Mouse (Mus musculus) spleen, adult 18-20 months (tissue): ENCODE data around the gene Scand1.

Experiments
- DNase-seq, 2 experiments: peaks; one replicate each; pipeline ENCODE4 v3.0.0; 2022; ENCODE audit warnings: mixed read lengths in 2 of 2

The Scand1 gene

GRCm38 (mm10) chr2:156305818-156306217, 6.7 kb downstream of the Scand1 start:
- no peak for DNase-seq

GRCm38 (mm10) chr2:156304351-156304750, 8.2 kb downstream of the Scand1 start:
- no peak for DNase-seq

- DNase-seq, result no peak
Measured at GRCm38 (mm10) chr2:156302063-156302462, 10.4 kb downstream of the Scand1 start.

- no peak for DNase-seq
Measured at GRCm38 (mm10) chr2:156298458-156298857, 14.0 kb downstream of the Scand1 start.

DNA sequence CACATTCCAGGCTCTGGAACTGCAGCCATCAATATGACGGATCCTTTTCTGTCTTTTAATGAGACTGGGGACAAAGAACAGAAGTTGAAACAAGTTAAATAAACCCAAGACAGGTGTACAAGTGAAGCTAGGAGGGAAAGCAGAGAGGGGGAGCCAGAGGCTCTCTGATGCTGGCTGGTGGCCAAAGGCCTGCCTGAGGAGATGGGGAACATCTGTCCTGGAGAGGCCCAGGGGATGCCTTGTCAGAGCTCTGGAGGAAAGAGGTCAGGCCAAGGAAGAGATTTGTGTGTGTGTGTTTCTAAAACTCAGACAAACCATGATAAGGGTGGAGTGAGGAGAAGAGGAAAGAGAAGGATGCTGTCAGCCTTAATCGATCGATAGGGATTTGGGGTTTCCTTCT, 14.9 kb downstream of the Scand1 start:
- no peak for DNase-seq

- no peak for DNase-seq
Measured at GRCm38 (mm10) chr2:156296190-156296589, 16.3 kb downstream of the Scand1 start.

GRCm38 (mm10) chr2:156295601-156296063, 16.9 kb downstream of the Scand1 start:
- peak in 1 of 2 experiments; percentile 33 for DNase-seq

- DNase-seq, result no peak
Measured at GRCm38 (mm10) chr2:156291998-156292397, 20.5 kb downstream of the Scand1 start.

DNA sequence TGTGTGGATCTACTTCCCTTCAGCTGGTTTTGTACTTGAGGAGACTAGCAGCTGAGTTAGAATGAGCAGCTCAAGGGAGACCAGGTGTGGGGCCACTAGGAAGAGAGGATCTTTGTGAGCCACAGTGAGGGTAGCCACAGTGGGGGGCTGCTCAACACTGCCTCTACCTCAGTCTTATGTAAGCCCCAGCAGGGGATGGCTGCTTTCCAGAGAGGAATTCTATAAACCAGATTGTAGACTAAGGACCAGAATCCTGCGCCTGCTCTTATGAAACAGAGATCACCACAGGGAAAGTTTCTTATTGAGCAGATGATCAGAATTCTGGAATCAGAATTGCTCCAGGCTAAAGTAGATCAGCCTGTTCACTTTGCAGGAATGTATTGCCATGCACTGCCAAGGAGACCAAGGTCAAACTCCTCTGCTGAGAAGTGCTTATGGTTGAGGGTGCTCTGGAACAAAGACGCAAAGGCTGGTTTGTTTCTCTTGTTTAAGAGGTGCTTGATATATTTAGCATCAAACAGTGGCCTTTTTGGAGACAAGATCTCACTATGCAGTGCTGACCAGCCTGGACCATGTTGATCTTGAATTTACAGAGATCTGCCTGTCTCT, 22.8 kb downstream of the Scand1 start:
- DNase-seq, result no peak

GRCm38 (mm10) chr2:156288222-156288621, 24.3 kb downstream of the Scand1 start:
- no peak for DNase-seq

GRCm38 (mm10) chr2:156286733-156287132, 25.8 kb downstream of the Scand1 start:
- no peak for DNase-seq

GRCm38 (mm10) chr2:156285161-156285560, 27.3 kb downstream of the Scand1 start:
- no peak for DNase-seq

- DNase-seq, result no peak
Measured at GRCm38 (mm10) chr2:156281227-156281626, 31.3 kb downstream of the Scand1 start.

GRCm38 (mm10) chr2:156278226-156279017, 34.1 kb downstream of the Scand1 start:
- DNase-seq, result peak; percentile 64 to 76

GRCm38 (mm10) chr2:156272553-156272952, 40.0 kb downstream of the Scand1 start:
- no peak for DNase-seq

- DNase-seq, result no peak
Measured at GRCm38 (mm10) chr2:156267636-156268035, 44.9 kb downstream of the Scand1 start.

GRCm38 (mm10) chr2:156263204-156263893, 49.2 kb downstream of the Scand1 start:
- no peak for DNase-seq
